Mouse (Mus musculus): ENCODE results near the gene Ms4a10. TPM values are rescaled to one million over a fixed set of nuclear protein-coding genes. Genes with fewer than 3 reads are reported as not detected.

The Ms4a10 gene
- polyA plus RNA-seq, 1 experiment from 2014 or later = not detected

Other genes with a start within 250 kb of the Ms4a10 start
- 0.15 and 0.19 TPM in 2 replicates for gene Cd5, start 235.7 kb downstream of the Ms4a10 start, polyA plus RNA-seq (2016; fragmentation: Nextera tagmentation; extraction: Ambion mirVana)
- gene Cd6, start 144.6 kb downstream of the Ms4a10 start, polyA plus RNA-seq (2016; fragmentation: Nextera tagmentation; extraction: Ambion mirVana) = 0.09 and 0.15 TPM in 2 replicates
- 0.43 and 0.77 TPM in 2 replicates for gene Slc15a3, start 134.9 kb downstream of the Ms4a10 start, polyA plus RNA-seq (2016; fragmentation: Nextera tagmentation; extraction: Ambion mirVana)
- 139 and 142 TPM in 2 replicates for gene Tmem132a, start 104.7 kb downstream of the Ms4a10 start, polyA plus RNA-seq (2016; fragmentation: Nextera tagmentation; extraction: Ambion mirVana)
- gene Tmem109, start 92.7 kb downstream of the Ms4a10 start, polyA plus RNA-seq (2016; fragmentation: Nextera tagmentation; extraction: Ambion mirVana) = 60.8 and 63.7 TPM in 2 replicates
- gene Prpf19, start 79.4 kb downstream of the Ms4a10 start, polyA plus RNA-seq (2016; fragmentation: Nextera tagmentation; extraction: Ambion mirVana) = 38.9 and 42.0 TPM in 2 replicates
- gene Zp1, start 54.0 kb downstream of the Ms4a10 start, polyA plus RNA-seq (2016; fragmentation: Nextera tagmentation; extraction: Ambion mirVana) = not detected in 2 replicates
- gene Ptgdr2, start 37.5 kb downstream of the Ms4a10 start, polyA plus RNA-seq (2016; fragmentation: Nextera tagmentation; extraction: Ambion mirVana) = 0.09 TPM in 1 of 2 replicates, not detected in the other
- 47.2 and 51.5 TPM in 2 replicates for gene Ccdc86, start 25.4 kb downstream of the Ms4a10 start, polyA plus RNA-seq (2016; fragmentation: Nextera tagmentation; extraction: Ambion mirVana)
- gene Ms4a15, start 18.6 kb upstream of the Ms4a10 start, polyA plus RNA-seq (2016; fragmentation: Nextera tagmentation; extraction: Ambion mirVana) = not detected in 2 replicates
- not detected in 2 replicates for gene Ms4a18, start 43.4 kb upstream of the Ms4a10 start, polyA plus RNA-seq (2016; fragmentation: Nextera tagmentation; extraction: Ambion mirVana)
- gene Ms4a8a, start 106.4 kb upstream of the Ms4a10 start, polyA plus RNA-seq (2016; fragmentation: Nextera tagmentation; extraction: Ambion mirVana) = not detected in 2 replicates
- not detected in 2 replicates for gene 1700017D01Rik, start 156.2 kb upstream of the Ms4a10 start, polyA plus RNA-seq (2016; fragmentation: Nextera tagmentation; extraction: Ambion mirVana)
- not detected in 2 replicates for gene 1700025F22Rik, start 190.7 kb upstream of the Ms4a10 start, polyA plus RNA-seq (2016; fragmentation: Nextera tagmentation; extraction: Ambion mirVana)
- not detected in 2 replicates for gene Ms4a13, start 222.1 kb upstream of the Ms4a10 start, polyA plus RNA-seq (2016; fragmentation: Nextera tagmentation; extraction: Ambion mirVana)